Mouse (Mus musculus): ENCODE data around the gene Nup153. TPM values are rescaled to one million over a fixed set of nuclear protein-coding genes. Genes with fewer than 3 reads are reported as not detected.

Nup153 gene
- 14.5 TPM for polyA plus RNA-seq (2014; fragmentation: Illumina TruSeq; extraction: RNeasy Lipid Tissue Mini Kit (QIAGEN cat#74804); ENCODE audit: insufficient read depth, low read depth, low replicate concordance)

GRCm38 (mm10) chr13:46727837-46728268 is at the start of gene Nup153:
Gene Nup153 (minus strand): TSS chr13:46727940.

GRCm38 (mm10) chr13:46669048-46669619 is 58.6 kb downstream of the Nup153 start, which contains the start of gene Fam8a1:
Gene Fam8a1 (plus strand): TSS chr13:46669522.

Other genes starting within 250 kb of the Nup153 start
- 4.0 TPM for gene Cap2, start 226.1 kb downstream of the Nup153 start, polyA plus RNA-seq (2014; fragmentation: Illumina TruSeq; extraction: RNeasy Lipid Tissue Mini Kit (QIAGEN cat#74804); ENCODE audit: insufficient read depth, low read depth, low replicate concordance)
- gene Fam8a1, start 58.4 kb downstream of the Nup153 start, polyA plus RNA-seq (2014; fragmentation: Illumina TruSeq; extraction: RNeasy Lipid Tissue Mini Kit (QIAGEN cat#74804); ENCODE audit: insufficient read depth, low read depth, low replicate concordance) = 26.7 TPM
- 21.9 TPM for gene Kif13a, start 201.9 kb upstream of the Nup153 start, polyA plus RNA-seq (2014; fragmentation: Illumina TruSeq; extraction: RNeasy Lipid Tissue Mini Kit (QIAGEN cat#74804); ENCODE audit: insufficient read depth, low read depth, low replicate concordance)

Measured in lung, adult 10 weeks (tissue).